Mouse (Mus musculus) hindbrain, embryonic 10.5 days (tissue): ENCODE measurements around the gene Siglecg. TPM values are rescaled to one million over a fixed set of nuclear protein-coding genes. Genes with fewer than 3 reads are reported as not detected.

Experiments
- DNase-seq: peaks from one replicate; pipeline ENCODE4 v3.0.0-alpha.2; 2017; ENCODE audit warnings: low spot score
- H3K27ac ChIP-seq: fragments of 300-500 bp; sonication (generic); 2 replicates; pipeline ENCODE4 v1.5.1; 2016; ENCODE audit warnings: mild to moderate bottlenecking, moderate library complexity
- H3K27me3 ChIP-seq: fragments of 300-500 bp; sonication (generic); 2 replicates; pipeline ENCODE4 v1.6.1; 2016; ENCODE audit warnings: mild to moderate bottlenecking; ENCODE audit not compliant: poor library complexity, insufficient read depth, severe bottlenecking
- H3K36me3 ChIP-seq: fragments of 300-500 bp; sonication (generic); 2 replicates; pipeline ENCODE4 v1.6.1; 2016; ENCODE audit warnings: mild to moderate bottlenecking, moderate library complexity
- H3K4me1 ChIP-seq: fragments of 300-500 bp; sonication (generic); replicated peaks from 2 replicates; pipeline ENCODE4 v1.6.1; 2016; ENCODE audit warnings: mild to moderate bottlenecking
- H3K4me3 ChIP-seq: fragments of 300-500 bp; sonication (generic); 2 replicates; pipeline ENCODE4 v1.5.1; 2016; ENCODE audit warnings: mild to moderate bottlenecking, moderate library complexity
- H3K9me3 ChIP-seq: fragments of 300-500 bp; sonication (generic); 2 replicates; pipeline ENCODE4 v1.6.1; 2016; ENCODE audit warnings: mild to moderate bottlenecking, moderate library complexity
- WGBS: fragments of 180-500 bp; shearing (Covaris S2); methylation state at CpG from one replicate; pipeline ENCODE4 v1.1.7; 2016; 5-methylcytosine and 5-hydroxymethylcytosine counted together
- polyA plus RNA-seq: library from polyadenylated mRNA; unstranded; fragments of >200 nt; fragmentation: Nextera tagmentation; extraction: Ambion mirVana; gene quantifications from 2 replicates; pipeline ENCODE4 v1.2.1, GENCODE M21; 2016

Gene Siglecg
- polyA plus RNA-seq, 1 experiment from 2014 or later = 0.14 TPM

- peaks cover 16% of the 10 kb centered on the region for H3K4me1 ChIP-seq
- H3K9me3 ChIP-seq = no peaks in the 10 kb centered on the region
- H3K27ac ChIP-seq = no peak overlapping the region
- 91% methylated on average over 4 of the region's 4 CpGs for WGBS
- H3K36me3 ChIP-seq = peaks cover 8% of the 10 kb centered on the region
- no peak overlapping the region for H3K4me3 ChIP-seq
- DNase-seq = no peak
- no peaks in the 10 kb centered on the region for H3K27me3 ChIP-seq
Observed at GRCm38 (mm10) chr7:43447801-43448200, 39.8 kb downstream of the Siglecg start.

GRCm38 (mm10) chr7:43448246-43448645, 40.2 kb downstream of the Siglecg start:
- peaks cover 12% of the 10 kb centered on the region for H3K36me3 ChIP-seq
- no peak overlapping the region for H3K4me3 ChIP-seq
- H3K9me3 ChIP-seq = no peaks in the 10 kb centered on the region
- no peaks in the 10 kb centered on the region for H3K27me3 ChIP-seq
- DNase-seq = no peak
- H3K27ac ChIP-seq = no peak overlapping the region
- peaks cover 12% of the 10 kb centered on the region for H3K4me1 ChIP-seq
- 91% methylated on average over 3 of the region's 3 CpGs for WGBS

GRCm38 (mm10) chr7:43449811-43450210, 41.8 kb downstream of the Siglecg start:
- Histone ChIP-seq H3K9me3 (no peaks in the 10 kb centered on the region), H3K27me3 (no peaks in the 10 kb centered on the region), H3K4me1 (peaks cover 4% of the 10 kb centered on the region), H3K4me3 (no peak overlapping the region), H3K27ac (no peak overlapping the region), H3K36me3 (peaks cover 28% of the 10 kb centered on the region)
- no peak for DNase-seq
- WGBS = 95% methylated on average over 2 of the region's 2 CpGs

- H3K36me3 ChIP-seq = peaks cover 47% of the 10 kb centered on the region
- H3K4me3 ChIP-seq = no peak overlapping the region
- no peaks in the 10 kb centered on the region for H3K4me1 ChIP-seq
- H3K27ac ChIP-seq = no peak overlapping the region
- WGBS = 96% methylated on average over 11 of the region's 11 CpGs
- no peaks in the 10 kb centered on the region for H3K27me3 ChIP-seq
- H3K9me3 ChIP-seq = no peaks in the 10 kb centered on the region
- no peak for DNase-seq
Observed at GRCm38 (mm10) chr7:43451726-43452125, 43.7 kb downstream of the Siglecg start.

GRCm38 (mm10) chr7:43452609-43453008, 44.6 kb downstream of the Siglecg start:
- Histone ChIP-seq H3K36me3 (peaks cover 56% of the 10 kb centered on the region), H3K27ac (no peak overlapping the region), H3K4me3 (no peak overlapping the region), H3K9me3 (no peaks in the 10 kb centered on the region), H3K27me3 (no peaks in the 10 kb centered on the region), H3K4me1 (no peaks in the 10 kb centered on the region)
- 50% methylated on average over 4 of the region's 4 CpGs for WGBS
- DNase-seq = no peak

- 92% methylated on average over 14 of the region's 14 CpGs for WGBS
- H3K4me3 ChIP-seq = no peak overlapping the region
- no peaks in the 10 kb centered on the region for H3K27me3 ChIP-seq
- no peaks in the 10 kb centered on the region for H3K9me3 ChIP-seq
- H3K27ac ChIP-seq = no peak overlapping the region
- H3K36me3 ChIP-seq = peaks cover 59% of the 10 kb centered on the region
- H3K4me1 ChIP-seq = no peaks in the 10 kb centered on the region
- no peak for DNase-seq
Observed at GRCm38 (mm10) chr7:43453599-43454355, 45.8 kb downstream of the Siglecg start.

- Histone ChIP-seq H3K4me1 (no peaks in the 10 kb centered on the region), H3K27ac (no peak overlapping the region), H3K4me3 (no peak overlapping the region), H3K36me3 (peaks cover 59% of the 10 kb centered on the region), H3K27me3 (no peaks in the 10 kb centered on the region), H3K9me3 (no peaks in the 10 kb centered on the region)
- WGBS = 94% methylated on average over 6 of the region's 6 CpGs
- no peak for DNase-seq
Observed at GRCm38 (mm10) chr7:43454371-43454770, 46.4 kb downstream of the Siglecg start.

GRCm38 (mm10) chr7:43462851-43463250, 54.8 kb downstream of the Siglecg start, which contains the start of gene Vsig10l:
Vsig10l (plus strand) TSS chr7:43463151.
- Histone ChIP-seq H3K9me3 (no peaks in the 10 kb centered on the region), H3K4me3 (no peak within 1 kb of the TSS), H3K4me1 (peaks cover 19% of the 10 kb centered on the region), H3K27ac (no peak within 1 kb of the TSS), H3K36me3 (peaks cover under 1% of the 10 kb centered on the region; the same call in 1 of the 2 replicates), H3K27me3 (peaks cover 44% of the 10 kb centered on the region)
- 62% methylated on average over 4 of the region's 4 CpGs for WGBS
- DNase-seq = no peak

- peaks cover 46% of the 10 kb centered on the region for H3K27me3 ChIP-seq
- peaks cover 19% of the 10 kb centered on the region for H3K4me1 ChIP-seq
- no peak overlapping the region for H3K4me3 ChIP-seq
- WGBS = 82% methylated on average over 7 of the region's 7 CpGs
- no peak overlapping the region for H3K27ac ChIP-seq
- no peaks in the 10 kb centered on the region for H3K9me3 ChIP-seq
- DNase-seq = no peak
- no peaks in the 10 kb centered on the region for H3K36me3 ChIP-seq
Observed at GRCm38 (mm10) chr7:43463976-43464375, 56.0 kb downstream of the Siglecg start.

GRCm38 (mm10) chr7:43464864-43465343, 56.9 kb downstream of the Siglecg start:
- no peaks in the 10 kb centered on the region for H3K9me3 ChIP-seq
- no peaks in the 10 kb centered on the region for H3K36me3 ChIP-seq
- peaks cover 19% of the 10 kb centered on the region for H3K4me1 ChIP-seq
- H3K27ac ChIP-seq = peak overlapping the region; percentile 67; the same call in 1 of the 2 replicates
- DNase-seq = no peak
- H3K27me3 ChIP-seq = peaks cover 46% of the 10 kb centered on the region
- WGBS = 10% methylated on average over 35 of the region's 35 CpGs
- peak overlapping the region; percentile 61 for H3K4me3 ChIP-seq

GRCm38 (mm10) chr7:43465344-43466098, 57.5 kb downstream of the Siglecg start:
- under 1% methylated on average over 33 of the region's 33 CpGs for WGBS
- Histone ChIP-seq H3K4me1 (peaks cover 19% of the 10 kb centered on the region), H3K36me3 (no peaks in the 10 kb centered on the region), H3K27ac (peak overlapping the region; percentile 67; the same call in 1 of the 2 replicates), H3K4me3 (peak overlapping the region; percentile 61), H3K9me3 (no peaks in the 10 kb centered on the region), H3K27me3 (peaks cover 46% of the 10 kb centered on the region)
- peak; percentile 84 for DNase-seq

GRCm38 (mm10) chr7:43466099-43466694, 58.2 kb downstream of the Siglecg start:
- Histone ChIP-seq H3K27ac (peak overlapping the region; percentile 46; the same call in 1 of the 2 replicates), H3K27me3 (peaks cover 46% of the 10 kb centered on the region)

More at GRCm38 (mm10) chr7:43466099-43466694, 58.2 kb downstream of the Siglecg start:
- peak; percentile 82 for DNase-seq
- H3K36me3 ChIP-seq = no peaks in the 10 kb centered on the region
- no peaks in the 10 kb centered on the region for H3K9me3 ChIP-seq
- peaks cover 19% of the 10 kb centered on the region for H3K4me1 ChIP-seq
- peak overlapping the region; percentile 61 for H3K4me3 ChIP-seq
- 1% methylated on average over 33 of the region's 33 CpGs for WGBS
